Mouse (Mus musculus) v-Abl transformed pro-B cells (cell line): ENCODE data around the gene Il6st.

ENCODE experiments used
- in situ Hi-C, 2 experiments: fragments of 400-800 bp; cut with MboI; formaldehyde crosslinking; loops; one replicate each; pipeline ENCODE4 v1.15.1; 2025; ENCODE audit not compliant: unreplicated experiment in 2 of 2

Gene Il6st

DNA sequence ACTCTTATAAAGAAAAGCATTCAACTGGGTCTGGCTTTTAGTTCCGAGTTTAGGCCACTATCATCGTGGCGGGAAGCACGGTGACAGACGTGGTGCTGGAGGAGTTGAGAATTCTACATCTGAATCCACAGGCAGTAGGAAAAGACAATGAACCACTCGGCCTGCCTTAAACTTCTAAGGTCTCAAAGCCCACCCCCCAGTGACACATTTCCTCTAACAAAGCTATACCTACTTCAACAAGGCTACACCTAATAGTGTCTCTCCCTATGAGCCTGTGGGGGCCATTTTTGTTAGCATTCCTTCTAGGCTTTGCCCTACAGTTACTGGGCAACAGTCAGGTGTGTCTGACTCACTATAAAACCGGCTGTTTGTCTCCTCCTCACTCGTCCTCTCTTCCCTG lies 23.2 kb upstream of the Il6st start:
- in situ Hi-C loops: no loop called here

- in situ Hi-C loops: no loop called here
Measured at GRCm38 (mm10) chr13:112442867-112443529, 20.9 kb upstream of the Il6st start.

DNA sequence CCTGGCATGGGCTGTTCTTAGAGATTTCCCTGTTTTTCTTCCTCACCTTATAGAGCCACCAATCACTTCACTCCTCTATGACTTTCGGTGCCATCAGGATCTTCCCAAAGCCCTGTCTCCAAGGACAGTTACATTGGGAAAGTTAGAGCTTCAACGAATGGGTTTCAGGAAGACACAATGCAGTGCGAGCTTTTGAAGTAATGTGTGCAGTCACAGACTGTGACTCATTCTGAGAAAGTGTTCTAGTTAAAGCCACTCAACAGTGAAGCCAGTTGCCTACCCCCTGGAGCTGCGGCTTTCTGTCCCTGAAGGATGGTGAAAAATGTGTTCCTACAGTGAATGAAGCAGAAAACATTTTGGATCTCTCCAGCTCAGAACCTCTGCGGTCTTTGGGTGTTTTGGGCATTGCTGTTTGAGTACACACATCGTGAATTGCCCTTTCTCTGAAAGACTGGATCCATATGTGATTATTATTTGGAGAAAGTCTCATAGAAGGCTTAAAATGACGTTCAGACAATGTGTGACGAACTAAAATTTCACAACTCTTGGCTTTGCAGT lies 16.7 kb upstream of the Il6st start:
- in situ Hi-C loops: no loop called here

DNA sequence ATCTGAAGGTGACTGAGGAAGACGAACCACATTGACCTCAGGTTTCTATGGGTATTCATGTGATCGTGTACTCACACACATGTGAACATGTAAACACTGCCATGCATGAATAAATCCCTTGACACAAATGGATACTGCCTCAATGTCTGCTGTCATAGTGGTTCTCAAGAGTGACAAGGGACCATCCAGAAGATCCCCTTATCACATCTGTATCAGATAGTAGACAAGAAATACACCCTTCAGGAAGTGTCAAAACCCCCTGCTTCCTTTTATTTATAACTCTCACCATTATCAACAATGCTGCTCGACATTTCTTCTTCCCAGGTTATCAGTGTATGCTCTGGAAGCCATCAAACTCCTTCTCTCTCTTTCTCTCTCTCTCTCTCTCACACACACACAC lies 13.7 kb upstream of the Il6st start:
- in situ Hi-C loops: no loop called here

- in situ Hi-C loops: no loop called here
Measured at GRCm38 (mm10) chr13:112457366-112457765, 6.5 kb upstream of the Il6st start.

DNA sequence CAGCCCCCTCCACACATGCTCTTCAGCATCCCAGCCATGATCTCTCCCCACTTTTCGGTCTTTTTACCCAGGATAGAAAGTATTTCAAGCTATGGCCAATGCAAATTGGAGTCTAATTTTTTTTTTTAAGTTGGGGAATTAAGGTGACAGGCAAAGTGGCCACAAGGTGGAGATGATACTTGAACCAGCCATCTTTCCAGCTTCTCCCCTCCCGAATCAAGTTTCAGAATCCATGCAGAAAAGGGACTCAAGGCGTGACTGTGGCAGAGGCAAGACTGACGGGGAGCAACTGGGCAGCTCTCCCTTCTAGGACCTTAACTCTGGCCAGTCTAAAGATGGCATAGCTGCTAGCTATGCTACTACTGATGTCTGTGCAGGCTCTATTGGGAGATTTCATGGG lies 5.9 kb upstream of the Il6st start:
- in situ Hi-C loops: no loop called here

- in situ Hi-C loops: no loop called here
Measured at GRCm38 (mm10) chr13:112458435-112459018, 5.3 kb upstream of the Il6st start.

GRCm38 (mm10) chr13:112459956-112460355 lies 3.9 kb upstream of the Il6st start:
- in situ Hi-C loops: no loop called here

GRCm38 (mm10) chr13:112462411-112462987 lies 1.4 kb upstream of the Il6st start:
- in situ Hi-C loops: no loop called here

GRCm38 (mm10) chr13:112463337-112463802 lies 500 bp upstream of the Il6st start:
- in situ Hi-C loops: no loop called here

DNA sequence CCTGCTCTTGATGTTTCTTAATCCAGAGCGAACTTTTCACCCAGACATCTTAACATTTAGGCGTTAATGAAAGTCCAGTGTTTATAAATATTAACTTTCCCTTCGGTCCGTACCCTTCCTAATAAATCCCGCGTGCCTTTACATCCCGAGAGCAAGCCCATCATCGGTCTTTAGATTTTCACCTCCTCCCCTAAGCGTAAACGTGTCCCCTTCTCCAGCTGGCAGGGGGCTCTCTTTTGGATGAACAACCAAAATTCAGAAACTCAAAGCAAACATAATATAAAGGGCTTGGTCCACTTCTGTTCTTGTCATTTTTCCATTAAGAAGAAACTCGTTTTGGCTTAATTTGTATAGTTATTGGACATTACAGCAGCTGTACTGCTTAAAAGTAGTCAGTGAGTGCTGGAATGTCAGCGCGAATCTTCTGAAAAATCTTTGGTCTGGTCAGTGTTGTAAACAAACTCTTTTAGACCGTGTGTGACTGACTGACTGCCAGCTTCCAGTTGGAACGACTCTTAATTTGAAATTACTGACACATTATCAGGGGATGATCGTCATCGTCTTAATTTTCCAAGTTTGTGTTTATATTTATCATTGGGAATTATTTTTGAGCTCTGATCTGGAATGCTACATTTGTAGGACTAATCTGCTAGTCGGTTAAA lies 887 bp downstream of the Il6st start:
- in situ Hi-C loops: no loop called here

GRCm38 (mm10) chr13:112465585-112465984 lies 1.7 kb downstream of the Il6st start:
- in situ Hi-C loops: no loop called here

DNA sequence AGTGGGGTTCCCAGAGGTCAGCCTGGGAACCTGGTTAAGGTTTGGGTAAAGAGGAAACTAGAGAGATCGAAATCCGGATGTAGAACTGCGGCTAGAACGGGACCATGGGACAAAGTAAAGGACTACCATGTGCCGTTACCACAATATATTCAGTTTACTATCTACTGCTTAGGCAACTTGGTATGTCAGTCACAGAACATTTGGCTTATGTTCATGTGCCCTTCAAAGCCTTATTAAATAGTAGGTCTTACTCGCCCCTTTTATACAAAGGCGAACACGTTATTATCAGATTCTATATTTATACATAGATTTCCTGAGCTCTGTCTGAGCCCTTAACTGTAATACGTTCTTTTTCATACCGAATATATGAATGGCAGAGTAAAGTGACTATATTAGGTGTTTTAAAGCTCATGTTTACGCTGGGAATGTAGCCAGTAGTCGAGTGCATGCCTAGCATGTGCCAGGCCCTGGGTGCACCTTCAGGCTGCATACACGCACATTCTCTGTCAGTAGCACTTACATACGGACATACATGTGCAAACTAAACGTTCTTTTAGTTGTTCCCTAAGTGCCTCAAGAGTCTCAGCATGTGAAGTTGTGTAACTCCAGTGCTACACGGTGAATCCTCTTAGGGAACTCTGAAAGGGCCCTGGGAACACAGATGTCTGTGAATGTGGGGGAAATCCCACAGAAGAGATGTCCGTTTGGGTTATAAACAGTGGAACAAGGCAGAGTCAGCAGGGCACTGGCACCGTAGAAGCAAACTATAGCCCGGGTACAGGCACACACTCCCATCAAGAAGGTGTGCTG lies 2.5 kb downstream of the Il6st start:
- in situ Hi-C loops: no loop called here

DNA sequence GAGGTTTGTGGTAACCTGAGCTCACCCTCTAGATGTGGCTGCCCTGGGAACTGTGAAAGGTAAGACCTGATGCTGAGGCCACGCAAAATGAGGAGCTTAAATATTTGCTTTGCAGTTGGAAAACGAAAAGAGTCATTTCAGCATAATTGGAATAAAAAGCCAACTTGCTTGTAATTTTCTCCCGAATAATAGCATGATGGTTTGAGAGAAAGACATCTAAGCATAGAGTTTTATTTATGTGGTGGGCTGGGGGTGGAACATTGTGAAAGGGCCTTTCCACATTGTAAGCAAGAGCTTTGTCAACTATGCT lies 3.0 kb downstream of the Il6st start:
- in situ Hi-C loops: no loop called here

- in situ Hi-C loops: no loop called here
Measured at GRCm38 (mm10) chr13:112467384-112467783, 3.5 kb downstream of the Il6st start.

DNA sequence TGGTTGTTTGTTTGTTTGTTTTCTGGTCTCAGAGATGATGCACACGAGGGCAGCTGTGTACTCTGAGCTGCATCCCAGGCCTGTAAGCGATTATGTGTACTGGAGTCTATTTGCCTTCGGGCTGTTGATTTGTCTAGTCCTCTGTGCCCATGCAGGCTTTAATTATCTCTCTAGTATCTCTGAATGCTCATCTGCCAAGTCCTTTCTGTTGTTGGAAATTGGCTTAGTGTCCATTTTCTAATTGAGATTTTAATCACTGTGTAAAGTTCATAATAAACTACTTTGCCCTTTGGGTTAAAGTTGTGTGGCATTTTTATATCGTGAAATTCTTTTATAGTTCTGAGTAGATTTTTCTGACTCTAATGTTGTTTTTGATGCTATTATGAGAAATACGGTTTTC lies 5.6 kb downstream of the Il6st start:
- in situ Hi-C loops: no loop called here

GRCm38 (mm10) chr13:112471201-112471600 lies 7.3 kb downstream of the Il6st start:
- in situ Hi-C loops: no loop called here

DNA sequence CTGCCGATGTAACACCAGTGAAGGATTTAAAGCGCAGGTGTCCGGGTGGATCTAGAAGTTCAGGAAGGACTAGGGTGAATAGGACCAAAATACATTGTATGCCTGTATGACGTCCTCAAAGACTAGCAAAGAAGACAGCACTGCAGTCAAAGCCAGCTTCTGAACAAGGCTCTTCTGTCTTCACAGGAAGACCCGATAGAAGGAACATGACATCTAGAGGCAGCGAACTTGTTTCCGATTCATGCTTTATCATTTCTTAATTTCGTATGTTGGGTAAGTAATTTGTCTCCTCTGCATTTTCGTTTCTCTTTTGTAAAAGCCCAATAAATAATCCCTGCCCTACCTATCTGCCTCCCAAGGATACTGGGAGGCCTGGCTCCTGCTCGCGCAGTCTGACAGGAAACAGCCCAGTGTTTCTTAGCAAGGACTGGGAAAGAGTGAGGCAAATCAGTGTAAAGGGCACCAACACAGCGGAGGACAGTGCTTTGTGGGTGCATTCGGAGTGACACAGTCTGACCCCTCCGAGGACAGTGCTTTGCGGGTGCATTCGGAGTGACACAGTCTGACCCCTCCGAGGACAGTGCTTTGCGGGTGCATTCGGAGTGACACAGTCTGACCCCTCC lies 8.6 kb downstream of the Il6st start:
- in situ Hi-C loops: no loop called here

DNA sequence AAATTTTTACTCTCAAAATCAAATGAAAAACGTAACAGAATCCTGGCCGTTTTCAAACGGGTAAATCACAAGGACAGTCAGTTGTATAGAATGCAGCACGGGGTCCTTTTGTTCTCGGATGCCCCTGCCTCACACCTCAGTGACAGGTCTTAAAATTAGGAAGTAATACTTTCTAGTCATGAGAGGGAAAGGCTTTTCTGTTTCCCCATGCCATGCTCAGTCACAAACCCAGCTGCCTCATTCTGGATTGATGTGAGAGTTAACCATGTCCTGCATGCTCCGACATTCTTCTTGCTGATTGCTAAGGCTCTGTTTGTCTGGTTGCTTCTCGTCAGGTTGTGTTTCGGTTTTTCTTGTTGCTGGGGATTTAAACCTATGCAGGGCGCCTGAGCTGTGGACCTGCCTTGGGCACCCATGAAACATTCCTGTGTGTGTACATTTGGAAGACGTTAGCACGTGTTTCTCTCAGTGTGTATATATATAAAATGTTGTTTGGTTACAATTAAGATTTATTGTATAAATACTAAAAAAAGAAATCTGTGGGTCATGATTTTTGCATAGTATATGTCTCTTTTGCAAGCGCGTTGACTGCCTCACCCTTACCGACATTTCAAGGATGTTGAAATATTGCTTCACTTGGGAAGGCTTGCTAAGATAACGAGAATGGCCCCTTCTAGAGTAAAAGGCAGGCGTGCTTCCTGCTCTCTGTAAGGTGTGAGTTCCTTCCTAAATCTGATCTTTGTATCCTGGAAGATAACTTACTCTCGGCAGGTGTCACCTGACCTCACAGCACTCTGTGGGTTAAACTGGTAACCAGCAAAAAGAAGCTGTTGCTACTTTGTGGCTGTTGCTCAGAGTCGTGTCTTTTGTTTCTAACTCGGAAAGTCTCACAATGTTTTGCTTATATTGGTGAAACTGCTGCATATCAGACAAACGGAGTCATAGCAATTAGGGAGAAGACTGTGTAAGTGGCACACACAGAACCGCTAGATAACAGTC lies 10.2 kb downstream of the Il6st start:
- in situ Hi-C loops: no loop called here
